Mouse (Mus musculus) gastrocnemius, adult 2 months (tissue): ENCODE data around the gene Acot5. TPM values are rescaled to one million over a fixed set of nuclear protein-coding genes. Genes with fewer than 3 reads are reported as not detected.
"Not testable (repeated sequence)": the region's sequence is repeated elsewhere in the genome, so short reads cannot be mapped to it uniquely, and the experiment has no call there.

Experiments used
- DNase-seq: peaks from one replicate; pipeline ENCODE4 v3.0.0; 2022
- H3K27ac ChIP-seq: fragments of 200-600 bp; 2 replicates; pipeline ENCODE4 v1.8.1; 2022; ENCODE audit warnings: mild to moderate bottlenecking
- H3K4me3 ChIP-seq: fragments of 200-600 bp; 2 replicates; pipeline ENCODE4 v1.8.1; 2022; ENCODE audit warnings: mild to moderate bottlenecking, moderate library complexity
- CTCF ChIP-seq: fragments of 200-600 bp; IDR thresholded peaks from 2 replicates; pipeline ENCODE4 v1.8.1; 2022; ENCODE audit warnings: antibody characterized with exemption, mild to moderate bottlenecking, moderate library complexity
- intact Hi-C: fragments of 180-260 bp; cut with DNase I; formaldehyde crosslinking; loops from one replicate; pipeline ENCODE4 v1.15.1; 2025
- long read RNA-seq, 2 experiments: library from polyadenylated mRNA; stranded (forward); transcript quantifications; one replicate each; pipeline ENCODE4 v2.0.0; 2021
- total RNA-seq, 2 experiments: library from RNA; stranded (reverse); gene quantifications; 2 replicates each; pipeline ENCODE4 v1.2.3; 2021

The Acot5 gene
- total RNA-seq, result under 1 TPM in 1 of 2 experiments, not detected in 1; 0.17 TPM
- long read RNA-seq, experiment 1, result 0 reads
- long read RNA-seq, experiment 2, result 0 reads

DNA sequence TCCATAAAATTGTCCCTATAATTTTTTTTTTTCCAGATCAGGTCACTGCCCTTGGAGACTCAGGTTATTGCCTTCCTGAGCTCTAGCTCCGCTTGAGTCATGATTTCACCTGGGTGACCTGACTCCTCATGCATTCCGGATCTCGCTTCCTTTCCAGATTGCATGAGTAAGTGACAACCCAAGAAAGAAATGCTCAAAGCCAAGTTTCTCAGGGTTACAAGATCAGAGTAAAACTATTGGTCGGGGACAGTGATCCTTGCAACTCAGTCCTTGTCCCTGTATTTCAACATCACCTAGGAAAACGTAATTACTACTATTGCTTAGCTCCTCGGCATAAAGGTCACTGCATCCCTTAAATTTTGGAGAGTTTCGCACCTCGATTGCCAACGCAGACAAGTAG is at the start of gene Acot5:
Gene Acot5 (plus strand): TSS at position 340 of the 400 bp plus-strand sequence.
- TF ChIP-seq CTCF, result no peak
- Histone ChIP-seq H3K4me3 (peak within 1 kb of the TSS; percentile 64), H3K27ac (no peak within 1 kb of the TSS)
- DNase-seq, result no peak
- intact Hi-C loops, result loop anchor here (10.0 kb wide), 1 partner anchor 354 kb away; no protein-coding TSS in a partner anchor

DNA sequence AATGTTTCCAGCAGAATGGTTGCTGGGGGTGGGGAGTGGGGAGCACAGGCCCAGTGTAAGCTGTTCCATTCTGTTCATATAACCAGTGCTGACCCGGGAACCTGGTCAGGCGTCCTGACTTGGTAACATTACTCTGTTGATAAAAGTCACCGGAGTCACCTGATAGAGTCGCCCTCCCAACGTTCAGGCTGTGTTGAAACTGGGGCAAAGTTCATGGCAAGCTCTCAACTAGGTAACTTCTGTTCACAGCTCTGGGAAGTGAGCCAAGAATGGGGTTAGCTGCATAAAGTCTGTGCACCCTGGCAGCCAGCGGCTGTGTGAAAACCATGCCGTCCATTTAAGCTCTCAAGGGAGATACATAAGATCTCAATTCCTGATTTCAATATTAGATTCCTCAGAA is 48.6 kb upstream of the Acot5 start:
- DNase-seq, result peak; percentile 77
- intact Hi-C loops, H3K4me3 ChIP-seq, H3K27ac ChIP-seq: not testable (repeated sequence)

DNA sequence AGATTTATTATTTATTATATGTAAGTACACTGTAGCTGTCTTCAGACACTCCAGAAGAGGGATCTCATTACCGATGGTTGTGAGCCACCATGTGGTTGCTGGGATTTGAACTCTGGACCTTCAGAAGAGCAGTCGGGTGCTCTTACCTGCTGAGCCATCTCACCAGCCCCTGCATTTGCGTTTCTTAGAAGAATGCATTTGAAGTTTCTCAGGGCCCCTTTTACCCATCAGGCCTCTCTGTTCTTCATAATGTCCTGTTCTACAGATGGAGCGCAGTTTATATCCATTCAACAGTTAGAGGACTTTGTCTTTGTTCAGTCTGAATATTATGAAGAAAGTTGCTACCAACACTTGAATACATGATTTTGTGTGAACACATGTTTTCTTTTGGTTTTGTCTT is 46.9 kb upstream of the Acot5 start:
- DNase-seq, H3K27ac ChIP-seq, H3K4me3 ChIP-seq, intact Hi-C loops: not testable (repeated sequence)

DNA sequence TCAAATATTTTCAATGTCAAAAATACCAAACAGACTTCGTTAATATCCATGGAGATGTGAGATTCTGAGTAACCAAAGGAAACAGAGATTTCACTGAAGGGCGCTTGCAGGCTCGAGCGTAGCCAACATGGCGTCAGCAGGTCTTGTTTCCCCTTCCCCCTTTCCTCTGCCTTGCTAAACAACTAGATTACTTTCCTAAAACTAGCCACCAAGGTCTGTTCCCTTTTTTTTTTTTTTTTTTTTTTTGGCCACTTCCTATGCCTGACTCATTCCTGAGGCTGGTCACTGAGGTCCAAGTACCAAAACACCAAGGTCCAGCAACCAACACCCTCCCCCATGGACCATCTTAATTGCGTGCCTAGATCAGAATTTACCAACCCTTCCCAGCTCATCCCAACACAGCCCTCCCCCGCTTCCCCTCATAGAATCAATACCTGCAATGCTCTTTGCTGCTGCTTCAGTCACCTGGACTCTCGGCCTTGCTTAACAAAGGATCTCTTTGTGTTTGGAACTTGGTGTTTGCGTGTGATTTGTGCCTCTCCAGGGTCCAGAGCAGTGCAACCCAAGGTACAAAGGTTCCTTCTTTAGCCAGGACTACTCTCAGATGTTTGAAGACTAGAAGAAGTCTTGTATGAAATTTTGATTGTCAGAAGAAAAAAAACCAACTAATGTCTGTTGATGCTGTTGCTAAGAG is 45.9 kb upstream of the Acot5 start:
- no peak for TF ChIP-seq CTCF
- Histone ChIP-seq H3K27ac (no peak overlapping the region), H3K4me3 (no peak overlapping the region)
- no peak for DNase-seq
- intact Hi-C loops, result no loop called here

DNA sequence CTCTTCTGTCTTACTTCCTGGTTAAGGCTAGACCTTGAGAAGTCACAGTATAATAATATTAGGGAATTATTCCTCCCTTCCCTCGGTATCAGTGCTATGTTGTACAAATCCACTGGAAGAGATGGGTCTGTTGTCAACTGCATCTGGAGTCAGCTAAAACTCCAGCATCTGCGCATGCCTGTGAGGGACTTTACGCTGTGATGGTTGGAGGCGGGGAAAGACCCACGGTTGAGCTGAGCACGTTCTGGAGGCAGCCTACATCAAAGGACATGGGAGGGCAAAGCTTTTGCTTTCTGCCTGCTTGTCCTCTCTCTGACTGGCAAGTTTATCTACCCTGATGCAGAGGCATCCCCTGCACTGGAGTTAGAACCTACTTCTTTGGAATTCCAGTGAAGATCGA is 43.2 kb upstream of the Acot5 start:
- intact Hi-C loops, result no loop called here
- H3K4me3 ChIP-seq, result no peak overlapping the region
- no peak overlapping the region for H3K27ac ChIP-seq
- no peak for DNase-seq
- TF ChIP-seq CTCF, result no peak

DNA sequence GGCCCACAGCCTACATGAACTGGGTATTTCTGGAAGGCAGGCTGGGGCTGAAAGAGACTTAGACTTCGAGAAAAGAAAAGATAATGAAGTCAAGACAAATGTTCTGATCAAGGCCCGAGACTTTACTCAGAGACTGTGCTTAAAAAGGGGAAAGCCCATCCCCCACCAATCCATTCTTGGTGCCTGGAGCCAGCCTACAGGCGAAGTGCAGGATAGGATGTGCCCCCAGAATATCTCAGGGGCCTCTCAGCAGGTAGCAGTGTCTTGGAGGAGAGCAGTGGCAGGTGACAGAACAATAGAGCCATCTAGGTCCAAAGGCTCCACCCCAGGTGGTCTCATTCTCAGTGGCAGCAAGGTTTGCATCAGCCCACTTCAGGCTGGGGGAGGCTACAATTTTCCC is 40.8 kb upstream of the Acot5 start:
- H3K4me3 ChIP-seq, H3K27ac ChIP-seq, intact Hi-C loops, DNase-seq: not testable (repeated sequence)

DNA sequence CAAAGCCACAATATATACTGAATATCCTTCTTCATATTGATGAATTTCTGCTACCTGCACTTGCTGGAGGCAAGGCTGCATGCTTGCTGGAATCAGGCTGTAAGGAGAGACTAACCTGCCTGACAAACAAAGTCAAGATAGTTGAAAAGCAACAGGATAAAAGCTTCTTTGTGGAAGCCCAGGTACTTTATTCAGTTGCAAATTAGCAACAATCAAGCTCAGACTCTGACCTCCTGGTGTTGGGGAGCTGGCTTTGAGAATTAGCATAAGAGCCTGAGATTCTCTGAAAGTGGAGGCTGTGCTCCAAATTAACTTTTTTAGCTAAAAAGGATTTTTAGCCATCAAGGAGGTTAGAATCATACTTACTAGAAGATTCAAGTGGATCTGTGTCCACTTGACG is 40.1 kb upstream of the Acot5 start:
- intact Hi-C loops, H3K27ac ChIP-seq, DNase-seq, H3K4me3 ChIP-seq: not testable (repeated sequence)

DNA sequence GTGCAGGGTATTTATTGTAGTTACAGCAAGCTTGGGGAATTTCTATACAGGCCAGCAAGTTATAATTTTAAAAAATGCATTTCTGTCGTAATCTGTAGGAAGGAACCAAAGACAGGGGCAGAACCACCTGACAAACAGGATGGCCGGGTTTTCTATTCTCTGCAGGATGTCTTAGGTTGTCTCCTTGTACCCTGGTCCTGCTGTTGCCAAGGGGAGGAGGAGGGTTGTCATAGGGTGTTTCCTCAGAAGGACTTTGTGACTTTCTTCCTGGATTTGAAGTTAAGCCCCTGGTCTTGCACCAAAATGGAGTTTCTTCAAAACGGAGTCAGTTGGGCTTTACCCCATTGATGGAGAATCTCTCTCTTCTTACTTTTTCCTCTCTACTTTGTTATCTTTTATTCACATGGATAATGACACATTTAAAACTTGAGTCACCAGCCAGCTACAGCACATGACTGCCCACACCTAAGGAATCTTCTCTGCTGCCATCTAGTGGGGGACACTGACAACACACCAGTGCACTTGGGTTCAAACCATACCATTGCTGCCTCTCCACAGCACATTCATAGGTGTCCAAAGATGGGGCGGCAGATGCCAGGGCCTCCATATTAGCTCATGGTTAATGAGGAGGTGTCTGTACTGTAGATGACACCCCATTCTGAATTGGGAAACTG is 38.3 kb upstream of the Acot5 start:
- intact Hi-C loops, result loop anchor here (5.0 to 10.0 kb wide), 2 partner anchors 43 to 316 kb away; partner anchors contain the start of gene Acot2
- Histone ChIP-seq H3K4me3 (no peak overlapping the region), H3K27ac (no peak overlapping the region)
- peak; percentile 74 for DNase-seq
- TF ChIP-seq CTCF, result peak; percentile 94

DNA sequence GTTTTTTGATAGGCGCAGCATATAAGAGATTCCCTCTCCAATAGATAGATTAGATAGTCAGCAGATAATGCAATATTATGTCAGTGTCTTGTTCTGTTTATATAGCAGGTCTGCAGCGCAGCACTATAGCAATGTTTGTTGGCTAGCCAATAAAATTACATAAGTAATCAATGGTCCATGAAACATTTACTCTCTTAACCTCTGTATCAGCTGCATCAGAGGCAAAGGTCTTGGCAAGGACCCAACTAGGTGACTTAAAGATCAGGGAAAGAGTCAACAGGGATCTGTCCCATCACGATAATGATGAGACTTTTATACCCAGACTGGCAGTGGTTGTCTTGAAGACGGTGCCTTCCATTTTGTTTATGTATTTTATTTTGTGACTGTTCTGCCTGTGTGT is 36.3 kb upstream of the Acot5 start:
- no peak for DNase-seq
- intact Hi-C loops, result loop anchor here (1.0 to 10.0 kb wide), 3 partner anchors 46 to 318 kb away; partner anchors contain the start of gene Acot2
- TF ChIP-seq CTCF, result no peak
- H3K27ac ChIP-seq, result no peak overlapping the region
- H3K4me3 ChIP-seq, result no peak overlapping the region

DNA sequence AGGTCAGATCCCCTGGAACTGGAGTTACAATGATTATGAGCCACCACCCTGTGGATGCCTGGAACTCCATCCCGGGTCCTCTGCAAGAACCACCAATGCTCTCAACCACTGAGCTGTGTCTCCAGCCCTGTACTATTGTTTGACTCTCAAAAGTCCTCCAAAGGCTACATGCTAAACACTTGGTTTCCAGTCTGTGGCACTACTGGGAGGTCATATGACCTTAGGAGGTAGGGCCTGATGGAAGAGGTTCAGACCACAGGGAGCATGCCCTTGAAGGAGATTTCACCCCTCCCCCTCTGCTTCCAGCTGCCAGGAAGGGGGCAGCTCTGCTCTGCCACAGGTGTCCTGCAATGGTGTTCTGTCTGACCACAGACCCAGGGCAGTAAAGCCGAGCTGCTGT is 35.8 kb upstream of the Acot5 start:
- H3K27ac ChIP-seq, DNase-seq, H3K4me3 ChIP-seq: not testable (repeated sequence)
- intact Hi-C loops, result loop anchor here (5.0 to 10.0 kb wide), 2 partner anchors 46 to 319 kb away; partner anchors contain the start of gene Acot2

DNA sequence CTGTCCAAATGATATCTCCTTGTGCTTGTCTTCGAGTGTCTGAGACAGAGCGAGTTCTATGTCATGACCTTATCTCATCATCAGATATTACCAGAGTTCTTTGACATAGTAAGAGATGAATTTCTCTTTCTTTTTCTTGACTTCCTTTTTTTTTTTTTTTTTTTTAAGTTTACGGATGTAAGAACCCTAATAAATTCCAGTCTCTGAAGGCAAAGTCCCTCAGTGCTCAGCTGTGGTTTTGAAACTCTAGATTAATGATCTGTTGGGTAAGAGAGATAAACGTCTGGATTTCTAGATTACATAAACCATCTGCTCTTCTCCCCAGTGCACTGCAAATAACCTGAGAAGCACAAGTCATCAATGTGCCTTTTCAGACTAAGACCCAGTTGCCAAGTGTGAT is 35.0 kb upstream of the Acot5 start:
- DNase-seq, result no peak
- Histone ChIP-seq H3K4me3 (no peak overlapping the region), H3K27ac (no peak overlapping the region)
- TF ChIP-seq CTCF, result no peak
- intact Hi-C loops, result loop anchor here (5.0 to 10.0 kb wide), 2 partner anchors 47 to 319 kb away; partner anchors contain the start of gene Acot2

DNA sequence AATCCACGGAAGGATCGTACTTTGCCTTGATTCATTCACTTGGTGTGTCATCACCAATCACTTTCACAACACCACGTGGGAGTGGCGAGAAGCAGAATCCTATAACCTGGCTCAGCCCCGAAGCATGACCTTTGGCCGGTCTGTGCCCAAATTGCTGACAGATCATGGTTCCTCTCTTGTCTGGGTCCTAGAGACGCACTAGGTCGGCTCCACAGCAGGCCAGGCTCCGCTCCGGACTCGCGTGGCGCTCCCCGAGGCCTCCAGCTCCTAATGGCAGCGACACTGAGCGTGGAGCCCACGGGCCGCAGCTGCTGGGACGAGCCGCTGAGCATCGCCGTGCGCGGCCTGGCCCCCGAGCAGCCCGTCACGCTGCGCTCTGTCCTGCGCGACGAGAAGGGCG is 30.9 kb upstream of the Acot5 start, which contains the start of gene Acot4:
Gene Acot4 (plus strand): TSS at position 139 of the 400 bp plus-strand sequence.
- Histone ChIP-seq H3K4me3 (peak within 1 kb of the TSS; percentile 74), H3K27ac (peak within 1 kb of the TSS; percentile 28; the same call in 1 of the 2 replicates)
- intact Hi-C loops, result loop anchor here (10.0 kb wide), 1 partner anchor 323 kb away; no protein-coding TSS in a partner anchor

DNA sequence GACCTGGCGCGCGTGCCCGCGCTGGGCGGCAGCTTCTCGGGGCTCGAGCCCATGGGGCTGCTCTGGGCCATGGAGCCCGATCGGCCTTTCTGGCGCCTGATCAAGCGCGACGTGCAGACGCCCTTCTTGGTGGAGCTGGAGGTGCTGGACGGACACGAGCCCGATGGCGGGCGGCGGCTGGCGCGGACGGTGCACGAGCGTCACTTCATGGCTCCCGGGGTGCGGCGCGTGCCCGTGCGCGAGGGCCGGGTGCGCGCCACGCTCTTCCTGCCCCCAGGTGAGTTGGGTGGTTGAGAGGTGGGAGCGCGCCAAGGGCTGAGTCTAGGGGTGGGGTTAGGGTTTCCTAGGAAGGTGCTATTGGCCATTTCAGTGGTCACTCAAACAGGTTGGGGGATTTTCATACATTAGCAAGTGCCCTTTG is 30.4 kb upstream of the Acot5 start, which contains the start of gene Gm49366:
Gene Gm49366 (plus strand): TSS at position 245 of the 421 bp plus-strand sequence.
- DNase-seq, result peak; percentile 47
- H3K27ac ChIP-seq, result peak within 1 kb of the TSS; percentile 28; the same call in 1 of the 2 replicates
- H3K4me3 ChIP-seq, result peak within 1 kb of the TSS; percentile 74
- intact Hi-C loops, result loop anchor here (10.0 kb wide), 1 partner anchor 324 kb away; no protein-coding TSS in a partner anchor

More for the DNA sequence above, 30.9 kb upstream of the Acot5 start, which contains the start of gene Acot4:
- not testable (repeated sequence) for DNase-seq
